Mouse (Mus musculus) urinary bladder, postnatal 14 days (tissue): ENCODE data around the gene Ide.

Experiments used
- DNase-seq: peaks from one replicate; pipeline ENCODE4 v3.0.0; 2021; ENCODE audit warnings: low spot score

Ide gene

GRCm38 (mm10) chr19:37337752-37338151, at the start of gene Ide:
Ide (minus strand) TSS chr19:37337852.
- DNase-seq: no peak

- no peak for DNase-seq
Observed at GRCm38 (mm10) chr19:37386126-37386525, 48.5 kb upstream of the Ide start.

- no peak for DNase-seq
Observed at GRCm38 (mm10) chr19:37378816-37379215, 41.2 kb upstream of the Ide start.

GRCm38 (mm10) chr19:37377404-37377990, 39.8 kb upstream of the Ide start:
- no peak for DNase-seq

- no peak for DNase-seq
Observed at GRCm38 (mm10) chr19:37376841-37377240, 39.2 kb upstream of the Ide start.

- peak; percentile 98 for DNase-seq
Observed at GRCm38 (mm10) chr19:37375755-37376615, 38.3 kb upstream of the Ide start, which contains the start of gene Kif11. Kif11 (plus strand) TSS chr19:37376403.

- no peak for DNase-seq
Observed at GRCm38 (mm10) chr19:37374941-37375754, 37.5 kb upstream of the Ide start.

GRCm38 (mm10) chr19:37370356-37370755, 32.7 kb upstream of the Ide start:
- DNase-seq: no peak

- DNase-seq: no peak
Observed at GRCm38 (mm10) chr19:37369921-37370320, 32.3 kb upstream of the Ide start.

GRCm38 (mm10) chr19:37368990-37369389, 31.3 kb upstream of the Ide start:
- no peak for DNase-seq

GRCm38 (mm10) chr19:37363128-37363939, 25.7 kb upstream of the Ide start:
- no peak for DNase-seq

- no peak for DNase-seq
Observed at GRCm38 (mm10) chr19:37362545-37362944, 24.9 kb upstream of the Ide start.

- no peak for DNase-seq
Observed at GRCm38 (mm10) chr19:37360044-37360443, 22.4 kb upstream of the Ide start.

GRCm38 (mm10) chr19:37353331-37353730, 15.7 kb upstream of the Ide start:
- DNase-seq: peak; percentile 79

GRCm38 (mm10) chr19:37352756-37353155, 15.1 kb upstream of the Ide start:
- DNase-seq: no peak

- DNase-seq: no peak
Observed at GRCm38 (mm10) chr19:37348952-37349351, 11.3 kb upstream of the Ide start.

GRCm38 (mm10) chr19:37348331-37348730, 10.7 kb upstream of the Ide start:
- DNase-seq: no peak

GRCm38 (mm10) chr19:37346258-37346657, 8.6 kb upstream of the Ide start:
- DNase-seq: no peak

GRCm38 (mm10) chr19:37343899-37344298, 6.2 kb upstream of the Ide start:
- DNase-seq: no peak

GRCm38 (mm10) chr19:37340931-37341330, 3.3 kb upstream of the Ide start:
- no peak for DNase-seq

GRCm38 (mm10) chr19:37340495-37340894, 2.8 kb upstream of the Ide start:
- no peak for DNase-seq

- DNase-seq: no peak
Observed at GRCm38 (mm10) chr19:37335392-37335791, 2.3 kb downstream of the Ide start.
